Mouse (Mus musculus) midbrain, embryonic 16.5 days (tissue): ENCODE measurements at regions not wholly inside any gene's neighbourhood (a gene's known extent, or its start where the extent isn't known, plus 50 kb on each side); places are given as distances from the start of the nearest gene placed in this dataset.
A peak's percentile ranks its signal among the peaks of the same experiment; 100 is the strongest.
"Not testable (repeated sequence)": the region's sequence is repeated elsewhere in the genome, so short reads cannot be mapped to it uniquely, and the experiment has no call there.

Experiments used
- ATAC-seq: fragments of 200-750 bp; cut with Nextera tagmentation; 2 replicates; pipeline ENCODE4 v1.8.0; 2017; ENCODE audit warnings: moderate TSS enrichment
- H3K27ac ChIP-seq: fragments of 300-500 bp; sonication (generic); 2 replicates; pipeline ENCODE4 v1.5.1; 2014; ENCODE audit warnings: mild to moderate bottlenecking, low read length, mixed read lengths
- H3K27me3 ChIP-seq: fragments of 300-500 bp; sonication (generic); 2 replicates; pipeline ENCODE4 v1.6.1; 2014; ENCODE audit warnings: low read depth, low read length, mixed read lengths; ENCODE audit not compliant: control insufficient read depth, insufficient read depth
- H3K36me3 ChIP-seq: fragments of 300-500 bp; sonication (generic); 2 replicates; pipeline ENCODE4 v1.6.1; 2014; ENCODE audit warnings: mild to moderate bottlenecking, low read length, moderate library complexity, mixed read lengths; ENCODE audit not compliant: control insufficient read depth, insufficient read depth
- H3K4me1 ChIP-seq: fragments of 300-500 bp; sonication (generic); 2 replicates; pipeline ENCODE4 v1.6.1; 2014; ENCODE audit warnings: mild to moderate bottlenecking, low read length, mixed read lengths; ENCODE audit not compliant: control insufficient read depth, insufficient read depth
- H3K4me2 ChIP-seq: fragments of 300-500 bp; sonication (generic); 2 replicates; pipeline ENCODE4 v1.6.1; 2014; ENCODE audit warnings: mild to moderate bottlenecking, low read length, mixed read lengths
- H3K4me3 ChIP-seq: fragments of 300-500 bp; sonication (generic); 2 replicates; pipeline ENCODE4 v1.5.1; 2014; ENCODE audit warnings: low read depth, mild to moderate bottlenecking, low read length, moderate library complexity, mixed read lengths
- H3K9ac ChIP-seq: fragments of 300-500 bp; sonication (generic); 2 replicates; pipeline ENCODE4 v1.6.1; 2014; ENCODE audit warnings: low read depth, low read length, mixed read lengths
- H3K9me3 ChIP-seq: fragments of 300-500 bp; sonication (generic); replicated peaks from 2 replicates; pipeline ENCODE4 v1.6.1; 2014; ENCODE audit warnings: mild to moderate bottlenecking, low read length, mixed read lengths; ENCODE audit not compliant: control insufficient read depth, poor library complexity, severe bottlenecking
- WGBS: fragments of 180-500 bp; shearing (Covaris S2); extraction: QIAGEN DNeasy Blood & Tissue Kit; methylation state at CpG from one replicate; pipeline ENCODE4 v1.1.7; 2014; 5-methylcytosine and 5-hydroxymethylcytosine counted together

- H3K36me3 ChIP-seq, H3K27ac ChIP-seq, H3K27me3 ChIP-seq, ATAC-seq, H3K4me3 ChIP-seq, H3K4me2 ChIP-seq, H3K9me3 ChIP-seq, H3K9ac ChIP-seq, H3K4me1 ChIP-seq: not testable (repeated sequence)
- WGBS, result 91% methylated on average over 4 of the region's 4 CpGs
Measured at GRCm38 (mm10) chr3:8244526-8245194, 1365.2 kb downstream of the Zfp704 start.

GRCm38 (mm10) chr3:8206623-8207404, 1403.1 kb downstream of the Zfp704 start:
- Histone ChIP-seq H3K36me3 (no peaks in the 10 kb centered on the region), H3K9me3 (no peaks in the 10 kb centered on the region), H3K27me3 (no peaks in the 10 kb centered on the region), H3K9ac (no peak overlapping the region), H3K27ac (no peak overlapping the region), H3K4me2 (no peak overlapping the region), H3K4me1 (no peaks in the 10 kb centered on the region), H3K4me3 (no peak overlapping the region)
- WGBS, result 68% methylated on average over 6 of the region's 6 CpGs
- ATAC-seq, result no peak

GRCm38 (mm10) chr3:8163030-8163429, 1446.9 kb downstream of the Zfp704 start:
- Histone ChIP-seq H3K4me1 (0 out of 2 replicates have a peak, but pooled peaks cover 3% of the 10 kb centered on the region), H3K4me2 (no peak overlapping the region), H3K9ac (no peak overlapping the region), H3K9me3 (no peaks in the 10 kb centered on the region), H3K27ac (no peak overlapping the region), H3K4me3 (no peak overlapping the region), H3K27me3 (no peaks in the 10 kb centered on the region), H3K36me3 (no peaks in the 10 kb centered on the region)
- no peak for ATAC-seq
- WGBS, result 87% methylated on average over 4 of the region's 4 CpGs

- no peak overlapping the region for H3K9ac ChIP-seq
- H3K4me3 ChIP-seq, result no peak overlapping the region
- H3K36me3 ChIP-seq, result no peaks in the 10 kb centered on the region
- 80% methylated on average over 4 of the region's 4 CpGs for WGBS
- ATAC-seq, result peak; percentile 77; the same call in 1 of the 2 replicates
- H3K4me2 ChIP-seq, result no peak overlapping the region
- 0 out of 2 replicates have a peak, but pooled peaks cover 3% of the 10 kb centered on the region for H3K4me1 ChIP-seq
- no peaks in the 10 kb centered on the region for H3K27me3 ChIP-seq
- H3K27ac ChIP-seq, result no peak overlapping the region
- no peaks in the 10 kb centered on the region for H3K9me3 ChIP-seq
Measured at GRCm38 (mm10) chr3:8161997-8162756, 1447.7 kb downstream of the Zfp704 start.

GRCm38 (mm10) chr3:8143016-8143415, 1466.9 kb downstream of the Zfp704 start:
- no peak for ATAC-seq
- 72% methylated on average over 2 of the region's 2 CpGs for WGBS
- H3K4me2 ChIP-seq, result no peak overlapping the region
- no peaks in the 10 kb centered on the region for H3K27me3 ChIP-seq
- H3K4me3 ChIP-seq, result no peak overlapping the region
- no peaks in the 10 kb centered on the region for H3K4me1 ChIP-seq
- no peak overlapping the region for H3K9ac ChIP-seq
- no peak overlapping the region for H3K27ac ChIP-seq
- H3K9me3 ChIP-seq, result peaks cover 6% of the 10 kb centered on the region
- no peaks in the 10 kb centered on the region for H3K36me3 ChIP-seq

GRCm38 (mm10) chr3:8142190-8142589, 1467.7 kb downstream of the Zfp704 start:
- Histone ChIP-seq H3K27me3 (no peaks in the 10 kb centered on the region), H3K9me3 (peaks cover 5% of the 10 kb centered on the region), H3K36me3 (no peaks in the 10 kb centered on the region), H3K4me3 (no peak overlapping the region), H3K27ac (no peak overlapping the region), H3K4me1 (no peaks in the 10 kb centered on the region), H3K4me2 (no peak overlapping the region), H3K9ac (no peak overlapping the region)
- 86% methylated on average over 3 of the region's 3 CpGs for WGBS
- ATAC-seq, result no peak

- WGBS, result 68% methylated on average over 2 of the region's 2 CpGs
- Histone ChIP-seq H3K36me3 (no peaks in the 10 kb centered on the region), H3K4me1 (no peaks in the 10 kb centered on the region), H3K27me3 (no peaks in the 10 kb centered on the region), H3K27ac (no peak overlapping the region), H3K9ac (no peak overlapping the region), H3K4me2 (no peak overlapping the region), H3K9me3 (no peaks in the 10 kb centered on the region), H3K4me3 (no peak overlapping the region)
- ATAC-seq, result peak; percentile 64
Measured at GRCm38 (mm10) chr3:8141664-8142084, 1468.2 kb downstream of the Zfp704 start.

GRCm38 (mm10) chr3:8123641-8124040, 1486.2 kb downstream of the Zfp704 start:
- not testable (repeated sequence) for H3K36me3 ChIP-seq, H3K27me3 ChIP-seq, H3K4me1 ChIP-seq, H3K9me3 ChIP-seq, ATAC-seq, H3K4me3 ChIP-seq, H3K9ac ChIP-seq, H3K4me2 ChIP-seq, H3K27ac ChIP-seq
- WGBS, result 53% methylated on average over 1 of the region's 1 CpGs

GRCm38 (mm10) chr3:8123141-8123540, 1486.7 kb downstream of the Zfp704 start:
- 66% methylated on average over 3 of the region's 3 CpGs for WGBS
- no peaks in the 10 kb centered on the region for H3K9me3 ChIP-seq
- H3K36me3 ChIP-seq, result no peaks in the 10 kb centered on the region
- no peak overlapping the region for H3K4me2 ChIP-seq
- no peak overlapping the region for H3K9ac ChIP-seq
- no peak overlapping the region for H3K27ac ChIP-seq
- no peak overlapping the region for H3K4me3 ChIP-seq
- no peaks in the 10 kb centered on the region for H3K4me1 ChIP-seq
- no peaks in the 10 kb centered on the region for H3K27me3 ChIP-seq
- no peak for ATAC-seq
